Mouse (Mus musculus): Measurements from ENCODE around the gene Pfkfb4. TPM values are rescaled to one million over a fixed set of nuclear protein-coding genes. Genes with fewer than 3 reads are reported as not detected.

Pfkfb4 gene
- polyA plus RNA-seq, 1 experiment from 2014 or later = 12.8 TPM

DNA sequence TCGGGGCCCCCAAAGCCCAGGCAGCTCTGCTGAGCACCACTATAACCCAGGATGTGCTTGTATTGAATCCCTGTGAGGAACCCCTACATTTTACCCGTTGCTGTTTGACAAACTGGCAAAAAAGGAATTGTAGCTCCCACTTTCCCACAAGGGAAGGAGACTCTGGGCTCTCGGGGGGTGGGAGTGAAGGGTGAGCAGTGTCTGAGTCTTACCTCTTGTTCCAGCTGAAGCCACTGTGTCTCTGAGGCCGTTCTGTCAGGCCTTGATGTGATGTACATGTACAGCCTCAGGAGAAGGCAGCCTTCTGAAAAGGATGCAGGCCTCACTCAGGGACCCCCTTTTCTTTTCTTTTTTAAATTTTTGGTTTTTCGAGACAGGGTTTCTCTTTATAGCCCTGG is 69.3 kb downstream of the Pfkfb4 start:
- Histone ChIP-seq H3K27me3 (ENCODE audit: control insufficient read depth, insufficient read depth, low read length) (no peaks in the 10 kb centered on the region), H3K9ac (ENCODE audit: low read depth, low read length) (no peak overlapping the region), H3K4me3 (ENCODE audit: low read depth, low read length) (no peak overlapping the region), H3K4me2 (replicated peaks; ENCODE audit: low read depth, low read length) (no peak overlapping the region), H3K4me1 (replicated peaks; ENCODE audit: control insufficient read depth, insufficient read depth, low read length) (0 out of 2 replicates have a peak, but pooled peaks cover 2% of the 10 kb centered on the region), H3K9me3 (ENCODE audit: control insufficient read depth, low read length) (no peaks in the 10 kb centered on the region), H3K36me3 (ENCODE audit: control insufficient read depth, insufficient read depth, low read length) (peaks cover 17% of the 10 kb centered on the region; the same call in 1 of the 2 replicates), H3K27ac (ENCODE audit: low read depth, low read length) (no peak overlapping the region)
- 87% methylated on average over 5 of the region's 5 CpGs for WGBS
- no peak for DNase-seq (ENCODE audit: low spot score)
- no peak for ATAC-seq (ENCODE audit: low FRiP score)

DNA sequence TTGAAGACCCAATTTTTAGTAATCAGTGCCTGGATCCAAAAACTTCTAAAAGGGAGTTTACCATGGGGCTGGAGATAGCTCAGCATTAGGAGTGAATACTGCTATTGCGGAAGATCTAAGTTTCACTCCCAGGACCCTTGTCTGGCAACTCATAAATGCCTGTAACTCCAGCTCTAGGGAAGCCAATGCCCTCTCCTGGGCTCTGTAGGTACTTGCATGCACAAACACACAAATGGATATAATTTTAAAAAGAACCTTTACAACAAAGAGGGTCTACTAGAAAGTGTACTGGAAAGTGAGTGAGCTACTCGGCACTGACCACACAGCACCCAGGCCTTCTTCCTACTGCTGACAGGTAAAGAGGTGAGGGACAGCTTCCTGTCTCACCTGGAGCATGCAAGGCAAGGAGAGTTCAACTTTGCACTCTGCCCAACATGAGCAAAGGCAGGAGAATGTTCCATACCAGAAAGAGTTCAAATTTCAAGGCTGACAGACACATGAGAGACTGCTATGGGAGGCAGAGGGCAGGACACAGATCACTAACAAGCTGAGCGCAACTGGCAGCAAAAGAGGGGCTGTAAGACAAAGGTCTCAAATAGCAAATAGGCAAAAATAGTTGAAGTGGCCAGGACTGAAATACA is 76.6 kb downstream of the Pfkfb4 start:
- Histone ChIP-seq H3K27ac (ENCODE audit: low read depth, low read length) (no peak overlapping the region), H3K36me3 (ENCODE audit: control insufficient read depth, insufficient read depth, low read length) (peaks cover 29% of the 10 kb centered on the region; the same call in 1 of the 2 replicates), H3K9me3 (ENCODE audit: control insufficient read depth, low read length) (no peaks in the 10 kb centered on the region), H3K4me1 (replicated peaks; ENCODE audit: control insufficient read depth, insufficient read depth, low read length) (peaks cover 5% of the 10 kb centered on the region; the same call in 1 of the 2 replicates), H3K9ac (ENCODE audit: low read depth, low read length) (no peak overlapping the region), H3K27me3 (ENCODE audit: control insufficient read depth, insufficient read depth, low read length) (no peaks in the 10 kb centered on the region), H3K4me2 (replicated peaks; ENCODE audit: low read depth, low read length) (no peak overlapping the region), H3K4me3 (ENCODE audit: low read depth, low read length) (no peak overlapping the region)
- ATAC-seq (ENCODE audit: low FRiP score) (no peak), DNase-seq (ENCODE audit: low spot score) (no peak)
- 93% methylated on average over 3 of the region's 3 CpGs for WGBS

- H3K9me3 ChIP-seq (ENCODE audit: control insufficient read depth, low read length) = no peaks in the 10 kb centered on the region
- H3K4me1 ChIP-seq (replicated peaks; ENCODE audit: control insufficient read depth, insufficient read depth, low read length) = peaks cover 5% of the 10 kb centered on the region
- H3K27ac ChIP-seq (ENCODE audit: low read depth, low read length) = peak within 1 kb of the TSS; percentile 51; the same call in 1 of the 2 replicates
- peak; percentile 91 for DNase-seq (ENCODE audit: low spot score)
- peak within 1 kb of the TSS; percentile 69 for H3K4me3 ChIP-seq (ENCODE audit: low read depth, low read length)
- peak within 1 kb of the TSS; percentile 79 for H3K9ac ChIP-seq (ENCODE audit: low read depth, low read length)
- H3K4me2 ChIP-seq (replicated peaks; ENCODE audit: low read depth, low read length) = peak within 1 kb of the TSS; percentile 59
- WGBS = under 1% methylated on average over 57 of the region's 57 CpGs
- H3K36me3 ChIP-seq (ENCODE audit: control insufficient read depth, insufficient read depth, low read length) = peaks cover 13% of the 10 kb centered on the region; the same call in 1 of the 2 replicates
- no peaks in the 10 kb centered on the region for H3K27me3 ChIP-seq (ENCODE audit: control insufficient read depth, insufficient read depth, low read length)
- ATAC-seq (ENCODE audit: low FRiP score) = peak; percentile 98
These were observed 82.3 kb downstream of the Pfkfb4 start, which contains the start of gene Atrip for GRCm38 (mm10) chr9:109073661-109074573. TSS of gene Atrip (minus strand) at chr9:109074124.

GRCm38 (mm10) chr9:109080516-109080915 is 88.9 kb downstream of the Pfkfb4 start:
- Histone ChIP-seq H3K4me1 (replicated peaks; ENCODE audit: control insufficient read depth, insufficient read depth, low read length) (peaks cover 6% of the 10 kb centered on the region; the same call in 1 of the 2 replicates), H3K27me3 (ENCODE audit: control insufficient read depth, insufficient read depth, low read length) (no peaks in the 10 kb centered on the region), H3K4me3 (ENCODE audit: low read depth, low read length) (no peak overlapping the region), H3K27ac (ENCODE audit: low read depth, low read length) (no peak overlapping the region), H3K36me3 (ENCODE audit: control insufficient read depth, insufficient read depth, low read length) (no peaks in the 10 kb centered on the region), H3K4me2 (replicated peaks; ENCODE audit: low read depth, low read length) (no peak overlapping the region), H3K9ac (ENCODE audit: low read depth, low read length) (no peak overlapping the region), H3K9me3 (ENCODE audit: control insufficient read depth, low read length) (no peaks in the 10 kb centered on the region)
- DNase-seq (ENCODE audit: low spot score) = no peak
- WGBS = 97% methylated on average over 3 of the region's 3 CpGs
- ATAC-seq (ENCODE audit: low FRiP score) = no peak

DNA sequence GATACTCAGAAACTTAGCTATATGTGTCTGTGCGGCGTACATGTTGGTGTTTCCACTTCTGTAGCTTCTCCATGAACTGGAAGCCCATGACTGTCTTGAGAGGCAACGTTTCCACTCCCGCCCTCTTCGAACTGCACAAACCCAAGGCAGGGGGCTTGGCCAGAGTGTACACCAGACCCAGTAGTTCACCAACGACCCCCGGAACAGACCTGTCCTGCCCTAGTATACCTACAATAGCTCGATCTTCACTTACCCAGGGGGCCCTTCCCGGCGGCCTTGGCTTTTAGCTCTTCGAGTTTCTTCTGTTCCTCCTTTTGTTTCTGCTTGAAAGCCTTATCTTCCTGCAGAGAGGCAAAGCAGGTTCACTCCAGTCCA is 90.2 kb downstream of the Pfkfb4 start:
- Histone ChIP-seq H3K4me3 (ENCODE audit: low read depth, low read length) (peak overlapping the region; percentile 84), H3K27me3 (ENCODE audit: control insufficient read depth, insufficient read depth, low read length) (no peaks in the 10 kb centered on the region), H3K4me2 (replicated peaks; ENCODE audit: low read depth, low read length) (peak overlapping the region; percentile 76), H3K9me3 (ENCODE audit: control insufficient read depth, low read length) (no peaks in the 10 kb centered on the region), H3K4me1 (replicated peaks; ENCODE audit: control insufficient read depth, insufficient read depth, low read length) (peaks cover 6% of the 10 kb centered on the region; the same call in 1 of the 2 replicates), H3K36me3 (ENCODE audit: control insufficient read depth, insufficient read depth, low read length) (no peaks in the 10 kb centered on the region), H3K9ac (ENCODE audit: low read depth, low read length) (peak overlapping the region; percentile 80), H3K27ac (ENCODE audit: low read depth, low read length) (peak overlapping the region; percentile 72; the same call in 1 of the 2 replicates)
- ATAC-seq (ENCODE audit: low FRiP score) (peak; percentile 48), DNase-seq (ENCODE audit: low spot score) (no peak)
- WGBS = 7% methylated on average over 11 of the region's 11 CpGs

MicroRNAs encoded within 50 kb of the gene (microRNA counts, 519-probe panel; counts per million panel counts)
- microRNA mmu-miR-711 = not detected

Other genes starting within 250 kb of the Pfkfb4 start
- gene Ip6k2, start 208.0 kb upstream of the Pfkfb4 start, polyA plus RNA-seq (2014; fragmentation: Nextera tagmentation; extraction: Ambion mirVana) = 122 and 136 TPM in 2 replicates
- 10.5 and 13.0 TPM in 2 replicates for gene Nckipsd, start 183.4 kb upstream of the Pfkfb4 start, polyA plus RNA-seq (2014; fragmentation: Nextera tagmentation; extraction: Ambion mirVana)
- gene Celsr3, start 165.5 kb upstream of the Pfkfb4 start, polyA plus RNA-seq (2014; fragmentation: Nextera tagmentation; extraction: Ambion mirVana) = 10.1 and 16.8 TPM in 2 replicates
- 9.8 and 13.7 TPM in 2 replicates for gene Slc26a6, start 138.5 kb upstream of the Pfkfb4 start, polyA plus RNA-seq (2014; fragmentation: Nextera tagmentation; extraction: Ambion mirVana)
- 0.22 and 0.60 TPM in 2 replicates for gene Tmem89, start 77.2 kb upstream of the Pfkfb4 start, polyA plus RNA-seq (2014; fragmentation: Nextera tagmentation; extraction: Ambion mirVana)
- 354 and 388 TPM in 2 replicates for gene Uqcrc1, start 55.1 kb upstream of the Pfkfb4 start, polyA plus RNA-seq (2014; fragmentation: Nextera tagmentation; extraction: Ambion mirVana)
- 1.2 and 2.6 TPM in 2 replicates for gene Col7a1, start 38.2 kb upstream of the Pfkfb4 start, polyA plus RNA-seq (2014; fragmentation: Nextera tagmentation; extraction: Ambion mirVana)
- not detected in 2 replicates for gene Ucn2, start 5.8 kb upstream of the Pfkfb4 start, polyA plus RNA-seq (2014; fragmentation: Nextera tagmentation; extraction: Ambion mirVana)
- 33.4 and 34.1 TPM in 2 replicates for gene Shisa5, start 46.8 kb downstream of the Pfkfb4 start, polyA plus RNA-seq (2014; fragmentation: Nextera tagmentation; extraction: Ambion mirVana)
- 7.5 and 9.7 TPM in 2 replicates for gene Trex1, start 68.0 kb downstream of the Pfkfb4 start, polyA plus RNA-seq (2014; fragmentation: Nextera tagmentation; extraction: Ambion mirVana)
- 26.0 TPM in 2 replicates for gene Atrip, start 82.3 kb downstream of the Pfkfb4 start, polyA plus RNA-seq (2014; fragmentation: Nextera tagmentation; extraction: Ambion mirVana)
- gene Ccdc51, start 90.7 kb downstream of the Pfkfb4 start, polyA plus RNA-seq (2014; fragmentation: Nextera tagmentation; extraction: Ambion mirVana) = 11.0 and 12.3 TPM in 2 replicates
- 756 and 774 TPM in 2 replicates for gene Tma7, start 90.8 kb downstream of the Pfkfb4 start, polyA plus RNA-seq (2014; fragmentation: Nextera tagmentation; extraction: Ambion mirVana)
- gene Plxnb1, start 103.6 kb downstream of the Pfkfb4 start, polyA plus RNA-seq (2014; fragmentation: Nextera tagmentation; extraction: Ambion mirVana) = 16.9 and 18.2 TPM in 2 replicates
- not detected in 2 replicates for gene Fbxw21, start 170.3 kb downstream of the Pfkfb4 start, polyA plus RNA-seq (2014; fragmentation: Nextera tagmentation; extraction: Ambion mirVana)
- gene Fbxw13, start 204.2 kb downstream of the Pfkfb4 start, polyA plus RNA-seq (2014; fragmentation: Nextera tagmentation; extraction: Ambion mirVana) = not detected in 2 replicates
- not detected in 2 replicates for gene Fbxw20, start 243.0 kb downstream of the Pfkfb4 start, polyA plus RNA-seq (2014; fragmentation: Nextera tagmentation; extraction: Ambion mirVana)

Measured in hindbrain, embryonic 11.5 days (tissue).